Mouse (Mus musculus) CD4-positive naive resting alpha-beta T cell, adult 57 days (primary cell): ENCODE results near the gene Ift172. TPM values are rescaled to one million over a fixed set of nuclear protein-coding genes. Genes with fewer than 3 reads are reported as not detected.

Experiments
- total RNA-seq: library from RNA; stranded (reverse); gene quantifications from one replicate; pipeline ENCODE4 v1.2.4, GENCODE M21; 2023

The Ift172 gene
- 14.5 TPM for total RNA-seq

DNA sequence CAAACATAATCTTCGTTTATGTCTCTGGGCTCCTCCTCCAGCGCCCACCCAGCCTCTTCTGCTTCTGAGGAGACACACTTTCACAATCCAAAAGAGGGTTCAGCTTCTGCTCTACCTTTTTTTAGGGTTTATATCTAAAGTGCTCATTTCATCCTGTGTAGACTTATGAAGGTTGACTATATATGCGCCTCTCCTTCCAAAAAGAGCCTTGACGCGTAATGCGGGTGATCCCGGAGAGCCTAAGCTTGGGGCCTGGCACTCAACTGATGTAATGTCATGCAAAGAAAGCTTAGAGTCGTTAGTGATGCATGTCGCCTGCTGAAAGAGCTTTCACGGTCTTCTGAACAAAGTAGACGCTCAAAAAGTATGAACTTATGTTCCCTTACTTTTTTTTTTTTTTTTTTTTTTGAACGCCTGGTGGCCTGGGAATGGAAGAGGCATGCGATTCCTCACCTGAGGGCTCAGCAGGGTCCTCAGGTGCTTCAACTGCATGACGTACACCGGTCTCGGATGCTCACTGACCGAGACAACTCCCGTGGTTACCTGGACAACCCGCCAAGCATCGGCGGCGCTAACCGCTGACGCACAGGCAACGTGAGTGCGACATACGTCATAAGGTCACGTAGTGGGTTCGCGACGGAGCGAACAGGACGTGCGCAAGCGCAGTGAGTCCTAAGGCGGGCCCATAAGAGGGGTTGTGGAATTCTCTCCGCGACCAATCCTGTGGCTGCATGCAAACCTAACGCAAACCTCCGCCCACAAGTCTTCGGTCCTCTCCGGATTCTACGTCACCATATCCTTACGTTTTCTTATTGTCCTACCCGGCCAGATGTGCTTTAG is at the start of gene Ift172:
TSS of gene Ift172 (minus strand) at position 596 of the 840 bp plus-strand sequence.

DNA sequence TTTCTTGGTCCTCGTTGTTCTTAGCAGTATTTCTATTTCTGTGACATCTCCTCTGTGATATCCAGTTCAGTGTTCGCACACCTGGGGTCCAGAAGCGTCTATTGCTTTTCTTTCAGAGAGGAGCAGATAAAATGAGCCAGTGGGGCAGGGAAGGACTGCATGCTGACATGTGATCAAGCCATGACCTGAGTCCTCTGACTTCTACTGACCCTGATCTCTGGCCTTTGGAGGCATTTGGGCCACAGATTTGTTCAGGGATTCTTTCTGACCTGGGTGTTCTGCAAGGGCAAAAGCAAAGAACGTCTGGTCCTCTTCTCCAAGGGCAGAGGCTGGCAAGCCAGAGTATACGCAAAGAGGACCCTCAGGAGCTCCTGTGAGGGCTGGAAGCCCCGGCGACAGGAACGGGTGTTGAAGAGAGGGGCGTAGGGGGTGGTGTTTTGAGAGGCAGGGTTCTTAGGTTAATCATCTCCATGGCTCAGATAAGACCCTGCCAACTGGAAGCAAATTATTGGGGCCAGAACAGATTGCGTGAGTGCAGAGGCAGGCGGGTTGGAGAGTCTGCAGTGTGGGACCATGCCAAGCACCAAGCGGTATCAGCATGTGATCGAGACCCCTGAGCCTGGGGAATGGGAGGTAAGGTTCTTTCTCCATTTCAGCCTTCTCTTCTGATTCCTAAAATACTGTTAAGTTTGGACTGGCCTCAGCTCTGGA is 6.3 kb upstream of the Ift172 start, which contains the start of gene Gckr:
TSS of gene Gckr (plus strand) at position 397 of the 711 bp plus-strand sequence.

DNA sequence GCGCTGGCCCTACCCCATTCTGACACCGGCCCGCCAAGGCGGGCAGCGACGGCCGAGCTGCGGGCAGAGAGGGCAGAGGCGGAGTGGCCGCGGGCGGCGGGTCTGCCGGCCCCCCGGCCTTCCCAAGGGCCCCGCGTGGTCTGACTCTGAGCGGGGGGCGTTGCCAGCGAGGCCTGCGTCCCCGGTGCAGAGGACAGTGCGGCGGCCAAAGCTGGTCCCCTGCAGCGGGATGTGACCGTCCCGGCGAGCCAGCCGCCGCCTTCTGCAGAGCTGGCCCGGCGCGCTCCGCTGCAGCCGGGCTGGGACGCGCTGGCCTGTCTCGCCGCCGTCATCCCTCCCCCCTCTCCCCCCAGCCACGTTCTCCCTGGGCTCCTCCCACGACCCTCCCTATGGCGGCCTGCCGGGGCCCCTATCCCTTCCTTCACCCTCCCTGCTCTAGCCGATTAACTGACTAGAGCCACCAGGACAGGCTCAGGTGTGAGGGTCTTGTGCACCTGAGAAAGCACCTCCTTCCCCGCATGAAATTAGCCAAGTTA is 4.8 kb upstream of the Ift172 start, which contains the start of gene Fndc4:
TSS of gene Fndc4 (minus strand) at position 475 of the 536 bp plus-strand sequence.

GRCm38 (mm10) chr5:31251541-31252101 is 39.3 kb downstream of the Ift172 start, which contains the start of gene Krtcap3:
Gene Krtcap3, plus strand, starts transcription at chr5:31251691.

GRCm38 (mm10) chr5:31240637-31241521 is 50.0 kb downstream of the Ift172 start, which contains the start of the genes Nrbp1 and Gm9970:
Gene Nrbp1, plus strand, starts transcription at chr5:31240864.
Gene Gm9970, minus strand, starts transcription at chr5:31241232.

GRCm38 (mm10) chr5:31220448-31221303 is 70.2 kb downstream of the Ift172 start, which contains the start of gene Ppm1g:
Gene Ppm1g, minus strand, starts transcription at chr5:31220687.

Other genes starting within 250 kb of the Ift172 start
- 33.8 TPM for gene Atraid, start 242.8 kb downstream of the Ift172 start, total RNA-seq
- gene Slc5a6, start 242.2 kb downstream of the Ift172 start, total RNA-seq, result 11.6 TPM
- 43.7 TPM for gene Cad, start 236.3 kb downstream of the Ift172 start, total RNA-seq
- gene Dnajc5g, start 184.8 kb downstream of the Ift172 start, total RNA-seq, result not detected
- 1.2 TPM for gene Slc30a3, start 182.9 kb downstream of the Ift172 start, total RNA-seq
- not detected for gene Trim54, start 174.4 kb downstream of the Ift172 start, total RNA-seq
- gene Ucn, start 152.3 kb downstream of the Ift172 start, total RNA-seq, result not detected
- gene Mpv17, start 136.9 kb downstream of the Ift172 start, total RNA-seq, result 17.7 TPM
- gene Gm29609, start 111.2 kb downstream of the Ift172 start, total RNA-seq, result 4.7 TPM
- 148 TPM for gene Gtf3c2, start 111.0 kb downstream of the Ift172 start, total RNA-seq
- gene Snx17, start 97.9 kb downstream of the Ift172 start, total RNA-seq, result 70.4 TPM
- gene Eif2b4, start 97.7 kb downstream of the Ift172 start, total RNA-seq, result 42.2 TPM
- 27.6 TPM for gene Zfp513, start 88.8 kb downstream of the Ift172 start, total RNA-seq
- gene Ppm1g, start 70.4 kb downstream of the Ift172 start, total RNA-seq, result 148 TPM
- 193 TPM for gene Nrbp1, start 50.3 kb downstream of the Ift172 start, total RNA-seq
- not detected for gene Gm9970, start 49.9 kb downstream of the Ift172 start, total RNA-seq
- gene Krtcap3, start 39.4 kb downstream of the Ift172 start, total RNA-seq, result 28.9 TPM
- gene Fndc4, start 5.0 kb upstream of the Ift172 start, total RNA-seq, result 1.3 TPM
- gene Gckr, start 6.3 kb upstream of the Ift172 start, total RNA-seq, result 0.15 TPM
- 30.8 TPM for gene Zfp512, start 161.3 kb upstream of the Ift172 start, total RNA-seq
- 0.92 TPM for gene 4930548H24Rik, start 194.6 kb upstream of the Ift172 start, total RNA-seq
- gene Gpn1, start 203.6 kb upstream of the Ift172 start, total RNA-seq, result 53.2 TPM
- 80.4 TPM for gene Slc4a1ap, start 235.9 kb upstream of the Ift172 start, total RNA-seq
- gene Supt7l, start 236.7 kb upstream of the Ift172 start, total RNA-seq, result 30.8 TPM